Mouse (Mus musculus) neural tube, embryonic 12.5 days (tissue): ENCODE data around the gene Vac14. TPM values are rescaled to one million over a fixed set of nuclear protein-coding genes. Genes with fewer than 3 reads are reported as not detected.

ENCODE experiments used
- polyA plus RNA-seq: library from polyadenylated mRNA; unstranded; fragments of >200 nt; fragmentation: Nextera tagmentation; extraction: Ambion mirVana; gene quantifications from 2 replicates; pipeline ENCODE4 v1.2.1, GENCODE M21; 2016

Gene Vac14
- polyA plus RNA-seq, 1 experiment from 2014 or later, result 34.5 TPM

Other genes starting within 250 kb of the Vac14 start
- 22.0 and 25.7 TPM in 2 replicates for gene Mtss1l, start 102.9 kb downstream of the Vac14 start, polyA plus RNA-seq
- 1.0 and 1.1 TPM in 2 replicates for gene Il34, start 187.3 kb downstream of the Vac14 start, polyA plus RNA-seq
- 77.0 and 77.7 TPM in 2 replicates for gene Cog4, start 228.0 kb downstream of the Vac14 start, polyA plus RNA-seq
- gene Sf3b3, start 228.2 kb downstream of the Vac14 start, polyA plus RNA-seq, result 156 TPM in 2 replicates